Mouse (Mus musculus) midbrain, embryonic 11.5 days (tissue): ENCODE results near the gene Fyco1. TPM values are rescaled to one million over a fixed set of nuclear protein-coding genes. Genes with fewer than 3 reads are reported as not detected.

ENCODE experiments used
- ATAC-seq: fragments of 200-750 bp; cut with Nextera tagmentation; 2 replicates; pipeline ENCODE4 v1.8.0; 2017; ENCODE audit warnings: moderate TSS enrichment, moderate library complexity; ENCODE audit not compliant: low FRiP score
- DNase-seq: peaks from one replicate; pipeline ENCODE4 v3.0.0; 2015; ENCODE audit warnings: low spot score; ENCODE audit errors: missing footprints
- H3K27ac ChIP-seq: fragments of 300-500 bp; sonication (generic); 2 replicates; pipeline ENCODE4 v1.5.1; 2014; ENCODE audit warnings: low read depth, low read length
- H3K27me3 ChIP-seq: fragments of 300-500 bp; sonication (generic); 2 replicates; pipeline ENCODE4 v1.6.1; 2014; ENCODE audit warnings: mild to moderate bottlenecking, low read length, moderate library complexity, mixed read lengths; ENCODE audit not compliant: control insufficient read depth, insufficient read depth
- H3K36me3 ChIP-seq: fragments of 300-500 bp; sonication (generic); 2 replicates; pipeline ENCODE4 v1.6.1; 2014; ENCODE audit warnings: mild to moderate bottlenecking, low read length, moderate library complexity, mixed read lengths; ENCODE audit not compliant: control insufficient read depth, insufficient read depth
- H3K4me1 ChIP-seq: fragments of 300-500 bp; sonication (generic); 2 replicates; pipeline ENCODE4 v1.6.1; 2014; ENCODE audit warnings: low read length; ENCODE audit not compliant: control insufficient read depth, insufficient read depth
- H3K4me2 ChIP-seq: fragments of 300-500 bp; sonication (generic); 2 replicates; pipeline ENCODE4 v1.6.1; 2014; ENCODE audit warnings: mild to moderate bottlenecking, moderate library complexity
- H3K4me3 ChIP-seq: fragments of 300-500 bp; sonication (generic); 2 replicates; pipeline ENCODE4 v1.5.1; 2014; ENCODE audit warnings: low read depth, low read length
- H3K9ac ChIP-seq: fragments of 300-500 bp; sonication (generic); 2 replicates; pipeline ENCODE4 v1.6.1; 2014; ENCODE audit warnings: low read length
- H3K9me3 ChIP-seq: fragments of 300-500 bp; sonication (generic); 2 replicates; pipeline ENCODE4 v1.6.1; 2016; ENCODE audit warnings: low read length; ENCODE audit not compliant: control insufficient read depth
- WGBS: fragments of 180-500 bp; shearing (Covaris S2); extraction: QIAGEN DNeasy Blood & Tissue Kit; methylation state at CpG from one replicate; pipeline ENCODE4 v1.1.7; 2014; 5-methylcytosine and 5-hydroxymethylcytosine counted together
- polyA plus RNA-seq: library from polyadenylated mRNA; unstranded; fragments of >200 nt; fragmentation: Nextera tagmentation; extraction: Ambion mirVana; gene quantifications from 2 replicates; pipeline ENCODE4 v1.2.1, GENCODE M21; 2014

The Fyco1 gene
- 6.7 and 7.8 TPM in 2 replicates for polyA plus RNA-seq

DNA sequence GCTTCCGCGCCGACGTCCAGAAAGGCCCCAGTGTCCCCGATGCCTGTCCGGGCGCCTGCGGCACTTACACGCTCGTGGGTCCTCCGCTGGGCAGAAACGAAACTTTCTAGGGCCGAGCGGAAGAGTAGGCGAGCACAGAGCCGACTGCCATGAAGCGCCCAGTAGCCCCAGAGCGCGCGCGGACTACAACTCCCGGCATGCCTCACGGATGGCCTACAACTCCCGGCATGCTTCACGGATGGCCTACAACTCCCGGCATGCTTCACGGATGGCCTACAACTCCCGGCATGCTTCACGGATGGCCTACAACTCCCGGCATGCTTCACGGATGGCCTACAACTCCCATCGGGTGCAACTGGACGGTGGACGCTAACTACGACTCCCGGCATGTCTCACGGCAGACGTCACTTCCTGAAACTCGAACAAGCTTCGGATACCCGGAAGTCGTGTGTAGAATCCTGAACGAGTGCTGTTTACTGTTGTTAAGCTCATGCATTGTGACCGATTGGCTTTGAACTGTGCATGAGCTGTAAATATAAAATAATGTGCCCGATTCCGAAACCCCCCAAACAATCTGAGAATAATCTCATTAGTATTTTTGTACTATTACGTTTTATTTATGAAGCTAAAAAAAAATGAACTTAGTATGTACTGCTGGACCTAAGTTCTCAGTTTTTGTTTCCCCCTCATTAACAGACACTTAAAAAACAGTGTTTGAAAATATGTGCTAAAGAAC is at the start of gene Fyco1:
Gene Fyco1, minus strand, starts transcription at position 187 of the 736 bp plus-strand sequence.
- peak within 1 kb of the TSS; percentile 86 for H3K4me2 ChIP-seq
- H3K4me3 ChIP-seq = peak within 1 kb of the TSS; percentile 72
- peak within 1 kb of the TSS; percentile 67; the same call in 1 of the 2 replicates for H3K27ac ChIP-seq
- no peaks in the 10 kb centered on the region for H3K27me3 ChIP-seq
- under 1% methylated on average over 46 of the region's 47 CpGs for WGBS
- H3K36me3 ChIP-seq = no peaks in the 10 kb centered on the region
- peak; percentile 96 for DNase-seq
- H3K4me1 ChIP-seq = peaks cover 12% of the 10 kb centered on the region
- ATAC-seq = peak; percentile 97
- H3K9me3 ChIP-seq = no peaks in the 10 kb centered on the region
- peak within 1 kb of the TSS; percentile 79 for H3K9ac ChIP-seq

DNA sequence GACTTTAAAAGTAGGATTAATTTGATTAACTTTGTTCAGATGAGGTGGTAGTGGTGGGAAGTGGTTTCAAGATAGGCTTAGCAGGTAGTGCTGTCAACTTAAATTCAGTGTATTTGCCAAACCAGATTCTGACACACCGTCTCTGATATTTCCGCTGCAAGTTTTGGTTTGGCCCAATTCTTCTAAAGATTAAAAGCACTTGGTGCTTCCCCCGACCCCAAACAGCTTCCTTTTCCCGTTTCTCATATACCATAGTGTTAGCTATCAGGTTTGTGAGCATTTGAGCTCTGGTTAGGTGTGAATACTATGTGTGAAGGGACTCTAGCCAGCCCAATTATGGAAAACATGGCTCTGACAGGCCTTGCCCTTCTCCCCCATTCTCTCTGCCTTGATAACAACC is 20.4 kb upstream of the Fyco1 start:
- no peaks in the 10 kb centered on the region for H3K36me3 ChIP-seq
- H3K4me3 ChIP-seq = no peak overlapping the region
- H3K4me2 ChIP-seq = no peak overlapping the region
- no peak overlapping the region for H3K27ac ChIP-seq
- H3K4me1 ChIP-seq = no peaks in the 10 kb centered on the region
- ATAC-seq (no peak), DNase-seq (no peak)
- H3K9me3 ChIP-seq = no peaks in the 10 kb centered on the region
- no peak overlapping the region for H3K9ac ChIP-seq
- WGBS = 75% methylated on average over 4 of the region's 4 CpGs
- H3K27me3 ChIP-seq = no peaks in the 10 kb centered on the region

DNA sequence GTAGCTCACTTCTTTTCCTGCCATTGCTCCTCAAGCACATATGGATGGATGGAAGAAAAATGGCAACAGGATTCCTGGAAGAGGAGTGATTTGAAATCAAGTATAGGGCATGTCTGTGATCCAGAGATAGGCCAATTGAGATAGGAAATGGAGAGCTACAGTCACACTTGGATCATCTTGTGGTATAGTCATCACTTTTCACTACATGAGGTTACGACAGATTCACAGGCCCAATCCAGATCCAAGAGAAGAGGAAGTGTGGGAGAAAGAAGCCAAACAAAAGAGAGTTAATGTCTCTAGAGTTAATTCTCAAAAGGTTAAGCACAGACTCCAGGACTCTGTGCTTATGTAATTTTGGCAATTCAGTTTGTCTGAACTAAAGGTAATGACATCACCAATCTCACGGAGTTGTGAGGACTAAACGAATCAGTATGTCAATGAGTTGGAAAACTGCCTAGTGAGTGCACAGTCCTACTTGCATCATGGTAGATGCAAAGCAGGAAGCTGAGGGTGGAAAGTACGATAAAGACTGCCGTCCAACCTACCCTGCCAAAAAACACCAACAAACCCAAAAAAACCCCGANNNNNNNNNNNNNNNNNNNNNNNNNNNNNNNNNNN is 17.6 kb upstream of the Fyco1 start:
- H3K27me3 ChIP-seq = no peaks in the 10 kb centered on the region
- no peak overlapping the region for H3K9ac ChIP-seq
- no peak overlapping the region for H3K4me3 ChIP-seq
- H3K36me3 ChIP-seq = no peaks in the 10 kb centered on the region
- H3K27ac ChIP-seq = no peak overlapping the region
- DNase-seq = no peak
- WGBS = 64% methylated on average over 4 of the region's 6 CpGs
- H3K4me2 ChIP-seq = no peak overlapping the region
- no peaks in the 10 kb centered on the region for H3K4me1 ChIP-seq
- ATAC-seq = no peak
- H3K9me3 ChIP-seq = no peaks in the 10 kb centered on the region

GRCm38 (mm10) chr9:123863641-123864040 is 11.9 kb upstream of the Fyco1 start:
- ATAC-seq (no peak), DNase-seq (no peak)
- Histone ChIP-seq H3K36me3 (no peaks in the 10 kb centered on the region), H3K4me2 (no peak overlapping the region), H3K9ac (no peak overlapping the region), H3K4me3 (no peak overlapping the region), H3K9me3 (no peaks in the 10 kb centered on the region), H3K27ac (no peak overlapping the region), H3K4me1 (no peaks in the 10 kb centered on the region), H3K27me3 (no peaks in the 10 kb centered on the region)
- 85% methylated on average over 1 of the region's 1 CpGs for WGBS

- no peaks in the 10 kb centered on the region for H3K9me3 ChIP-seq
- DNase-seq (no peak), ATAC-seq (no peak)
- no peak overlapping the region for H3K4me2 ChIP-seq
- no peak overlapping the region for H3K9ac ChIP-seq
- H3K4me1 ChIP-seq = no peaks in the 10 kb centered on the region
- H3K27me3 ChIP-seq = no peaks in the 10 kb centered on the region
- no peaks in the 10 kb centered on the region for H3K36me3 ChIP-seq
- no peak overlapping the region for H3K4me3 ChIP-seq
- no peak overlapping the region for H3K27ac ChIP-seq
- WGBS = 83% methylated on average over 1 of the region's 1 CpGs
Measured at GRCm38 (mm10) chr9:123862895-123863616, 11.4 kb upstream of the Fyco1 start.

GRCm38 (mm10) chr9:123861929-123862328 is 10.2 kb upstream of the Fyco1 start, which contains the start of gene Xcr1:
Xcr1 (minus strand) TSS chr9:123862029.
- ATAC-seq = no peak
- DNase-seq = no peak
- no peaks in the 10 kb centered on the region for H3K27me3 ChIP-seq
- no peak within 1 kb of the TSS for H3K27ac ChIP-seq
- no peak within 1 kb of the TSS for H3K4me2 ChIP-seq
- WGBS = 90% methylated on average over 9 of the region's 9 CpGs
- H3K4me3 ChIP-seq = no peak within 1 kb of the TSS
- H3K36me3 ChIP-seq = no peaks in the 10 kb centered on the region
- no peak within 1 kb of the TSS for H3K9ac ChIP-seq
- H3K9me3 ChIP-seq = no peaks in the 10 kb centered on the region
- H3K4me1 ChIP-seq = no peaks in the 10 kb centered on the region

GRCm38 (mm10) chr9:123856836-123857235 is 5.1 kb upstream of the Fyco1 start:
- H3K4me3 ChIP-seq = no peak overlapping the region
- DNase-seq (no peak), ATAC-seq (no peak)
- H3K9ac ChIP-seq = no peak overlapping the region
- H3K9me3 ChIP-seq = no peaks in the 10 kb centered on the region
- 89% methylated on average over 2 of the region's 2 CpGs for WGBS
- no peaks in the 10 kb centered on the region for H3K36me3 ChIP-seq
- H3K27me3 ChIP-seq = no peaks in the 10 kb centered on the region
- no peak overlapping the region for H3K4me2 ChIP-seq
- no peak overlapping the region for H3K27ac ChIP-seq
- peaks cover 3% of the 10 kb centered on the region; the same call in 1 of the 2 replicates for H3K4me1 ChIP-seq

GRCm38 (mm10) chr9:123852449-123853390 is 1.0 kb upstream of the Fyco1 start:
- Histone ChIP-seq H3K9ac (peak overlapping the region; percentile 36), H3K36me3 (no peaks in the 10 kb centered on the region), H3K4me3 (peak overlapping the region; percentile 21; the same call in 1 of the 2 replicates), H3K27ac (no peak overlapping the region), H3K27me3 (no peaks in the 10 kb centered on the region), H3K4me1 (peaks cover 12% of the 10 kb centered on the region), H3K4me2 (peak overlapping the region; percentile 39), H3K9me3 (no peaks in the 10 kb centered on the region)
- ATAC-seq = peak; percentile 23
- DNase-seq = no peak
- 71% methylated on average over 5 of the region's 5 CpGs for WGBS
